Mouse (Mus musculus): ENCODE results near the gene Senp3. TPM values are rescaled to one million over a fixed set of nuclear protein-coding genes. Genes with fewer than 3 reads are reported as not detected.
A peak's percentile ranks its signal among the peaks of the same experiment; 100 is the strongest.

Senp3 gene
- polyA plus RNA-seq, 1 experiment = 65.3 TPM

- Histone ChIP-seq H3K27ac (replicated peaks; ENCODE audit: low read depth, low read length) (peak within 1 kb of the TSS; percentile 94), H3K4me1 (ENCODE audit: control insufficient read depth, insufficient read depth, insufficient read length, low read length) (no peaks in the 10 kb centered on the region), H3K4me3 (ENCODE audit: insufficient read depth, low read depth, low read length) (peak within 1 kb of the TSS; percentile 95)
Observed at GRCm38 (mm10) chr11:69672211-69672706, 9.6 kb downstream of the Senp3 start, which contains the start of gene Eif4a1. TSS of gene Eif4a1 (minus strand) at chr11:69672423.

- H3K4me3 ChIP-seq (ENCODE audit: insufficient read depth, low read depth, low read length) = peak overlapping the region; percentile 95
- H3K4me1 ChIP-seq (ENCODE audit: control insufficient read depth, insufficient read depth, insufficient read length, low read length) = no peaks in the 10 kb centered on the region
- H3K27ac ChIP-seq (replicated peaks; ENCODE audit: low read depth, low read length) = peak overlapping the region; percentile 94
Observed at GRCm38 (mm10) chr11:69671726-69672124, 10.2 kb downstream of the Senp3 start.

- Histone ChIP-seq H3K4me1 (ENCODE audit: control insufficient read depth, insufficient read depth, insufficient read length, low read length) (no peaks in the 10 kb centered on the region), H3K27ac (replicated peaks; ENCODE audit: low read depth, low read length) (peak overlapping the region; percentile 94), H3K4me3 (ENCODE audit: insufficient read depth, low read depth, low read length) (peak overlapping the region; percentile 95)
Observed at GRCm38 (mm10) chr11:69670786-69671725, 10.8 kb downstream of the Senp3 start.

- H3K4me3 ChIP-seq (ENCODE audit: insufficient read depth, low read depth, low read length) = no peak overlapping the region
- H3K4me1 ChIP-seq (ENCODE audit: control insufficient read depth, insufficient read depth, insufficient read length, low read length) = peaks cover 10% of the 10 kb centered on the region
- no peak overlapping the region for H3K27ac ChIP-seq (replicated peaks; ENCODE audit: low read depth, low read length)
Observed at GRCm38 (mm10) chr11:69666665-69667005, 15.2 kb downstream of the Senp3 start.

- peaks cover 10% of the 10 kb centered on the region for H3K4me1 ChIP-seq (ENCODE audit: control insufficient read depth, insufficient read depth, insufficient read length, low read length)
- peak within 1 kb of the TSS; percentile 85 for H3K27ac ChIP-seq (replicated peaks; ENCODE audit: low read depth, low read length)
- H3K4me3 ChIP-seq (ENCODE audit: insufficient read depth, low read depth, low read length) = peak within 1 kb of the TSS; percentile 38
Observed at GRCm38 (mm10) chr11:69665961-69666664, 15.8 kb downstream of the Senp3 start, which contains the start of gene Cd68. TSS of gene Cd68 (minus strand) at chr11:69666153.

- Histone ChIP-seq H3K4me3 (ENCODE audit: insufficient read depth, low read depth, low read length) (peak overlapping the region; percentile 38), H3K27ac (replicated peaks; ENCODE audit: low read depth, low read length) (peak overlapping the region; percentile 85), H3K4me1 (ENCODE audit: control insufficient read depth, insufficient read depth, insufficient read length, low read length) (peaks cover 10% of the 10 kb centered on the region)
Observed at GRCm38 (mm10) chr11:69665457-69665960, 16.4 kb downstream of the Senp3 start.

GRCm38 (mm10) chr11:69664841-69665240 lies 17.0 kb downstream of the Senp3 start:
- peak overlapping the region; percentile 38 for H3K4me3 ChIP-seq (ENCODE audit: insufficient read depth, low read depth, low read length)
- peaks cover 10% of the 10 kb centered on the region for H3K4me1 ChIP-seq (ENCODE audit: control insufficient read depth, insufficient read depth, insufficient read length, low read length)
- H3K27ac ChIP-seq (replicated peaks; ENCODE audit: low read depth, low read length) = peak overlapping the region; percentile 85

- Histone ChIP-seq H3K4me1 (ENCODE audit: control insufficient read depth, insufficient read depth, insufficient read length, low read length) (peaks cover 10% of the 10 kb centered on the region), H3K4me3 (ENCODE audit: insufficient read depth, low read depth, low read length) (no peak overlapping the region), H3K27ac (replicated peaks; ENCODE audit: low read depth, low read length) (peak overlapping the region; percentile 85)
Observed at GRCm38 (mm10) chr11:69663795-69664194, 18.1 kb downstream of the Senp3 start.

GRCm38 (mm10) chr11:69662967-69663671 lies 18.8 kb downstream of the Senp3 start:
- Histone ChIP-seq H3K4me1 (ENCODE audit: control insufficient read depth, insufficient read depth, insufficient read length, low read length) (peaks cover 10% of the 10 kb centered on the region), H3K27ac (replicated peaks; ENCODE audit: low read depth, low read length) (peak overlapping the region; percentile 85), H3K4me3 (ENCODE audit: insufficient read depth, low read depth, low read length) (peak overlapping the region; percentile 45)

- Histone ChIP-seq H3K27ac (replicated peaks; ENCODE audit: low read depth, low read length) (peak within 1 kb of the TSS; percentile 98), H3K4me3 (ENCODE audit: insufficient read depth, low read depth, low read length) (peak within 1 kb of the TSS; percentile 73), H3K4me1 (ENCODE audit: control insufficient read depth, insufficient read depth, insufficient read length, low read length) (peaks cover 10% of the 10 kb centered on the region)
Observed at GRCm38 (mm10) chr11:69662213-69662966, 19.5 kb downstream of the Senp3 start, which contains the start of gene Mpdu1. TSS of gene Mpdu1 (minus strand) at chr11:69662642.

GRCm38 (mm10) chr11:69661221-69661881 lies 20.5 kb downstream of the Senp3 start:
- Histone ChIP-seq H3K4me1 (ENCODE audit: control insufficient read depth, insufficient read depth, insufficient read length, low read length) (peaks cover 10% of the 10 kb centered on the region), H3K4me3 (ENCODE audit: insufficient read depth, low read depth, low read length) (peak overlapping the region; percentile 73), H3K27ac (replicated peaks; ENCODE audit: low read depth, low read length) (peak overlapping the region; percentile 98)

- no peak overlapping the region for H3K27ac ChIP-seq (replicated peaks; ENCODE audit: low read depth, low read length)
- no peaks in the 10 kb centered on the region; the same call in 1 of the 2 replicates for H3K4me1 ChIP-seq (ENCODE audit: control insufficient read depth, insufficient read depth, insufficient read length, low read length)
- H3K4me3 ChIP-seq (ENCODE audit: insufficient read depth, low read depth, low read length) = no peak overlapping the region
Observed at GRCm38 (mm10) chr11:69657462-69657881, 24.4 kb downstream of the Senp3 start.

- no peak overlapping the region for H3K27ac ChIP-seq (replicated peaks; ENCODE audit: low read depth, low read length)
- H3K4me1 ChIP-seq (ENCODE audit: control insufficient read depth, insufficient read depth, insufficient read length, low read length) = no peaks in the 10 kb centered on the region; the same call in 1 of the 2 replicates
Observed at GRCm38 (mm10) chr11:69656617-69657461, 25.0 kb downstream of the Senp3 start.

More at GRCm38 (mm10) chr11:69656617-69657461, 25.0 kb downstream of the Senp3 start:
- H3K4me3 ChIP-seq (ENCODE audit: insufficient read depth, low read depth, low read length) = no peak overlapping the region

Data from brown adipose tissue, adult 24 weeks (tissue).